Mouse (Mus musculus) adrenal gland, postnatal 14 days (tissue): Measurements from ENCODE around the gene Pradc1. TPM values are rescaled to one million over a fixed set of nuclear protein-coding genes. Genes with fewer than 3 reads are reported as not detected.

ENCODE experiments used
- total RNA-seq: library from RNA; stranded (reverse); gene quantifications from 2 replicates; pipeline ENCODE4 v1.2.3, GENCODE M21; 2021

Gene Pradc1
- total RNA-seq, 1 experiment from 2014 or later, result 13.8 TPM

Other genes with a start within 250 kb of the Pradc1 start
- gene Sfxn5, start 118.5 kb downstream of the Pradc1 start, total RNA-seq, result 21.7 and 31.8 TPM in 2 replicates
- gene Rab11fip5, start 77.3 kb downstream of the Pradc1 start, total RNA-seq, result 22.7 and 28.7 TPM in 2 replicates
- gene Noto, start 28.1 kb downstream of the Pradc1 start, total RNA-seq, result not detected in 2 replicates
- gene Smyd5, start 20.0 kb downstream of the Pradc1 start, total RNA-seq, result 25.0 and 33.0 TPM in 2 replicates
- 218 and 224 TPM in 2 replicates for gene Cct7, start 456 bp downstream of the Pradc1 start, total RNA-seq
- gene Fbxo41, start 51.0 kb upstream of the Pradc1 start, total RNA-seq, result 0.44 and 0.83 TPM in 2 replicates
- 0.26 TPM in 1 of 2 replicates, not detected in the other for gene Egr4, start 61.6 kb upstream of the Pradc1 start, total RNA-seq
- gene Alms1, start 135.6 kb upstream of the Pradc1 start, total RNA-seq, result 7.1 and 8.2 TPM in 2 replicates